Mouse (Mus musculus) midbrain, postnatal 0 days (tissue): ENCODE measurements around the gene Ctdnep1. TPM values are rescaled to one million over a fixed set of nuclear protein-coding genes. Genes with fewer than 3 reads are reported as not detected.

Experiments
- ATAC-seq: fragments of 200-750 bp; cut with Nextera tagmentation; 2 replicates; pipeline ENCODE4 v1.8.0; 2017; ENCODE audit warnings: moderate number of reproducible peaks, mild to moderate bottlenecking, moderate TSS enrichment, moderate library complexity; ENCODE audit not compliant: low FRiP score
- DNase-seq: peaks from one replicate; pipeline ENCODE4 v3.0.0-alpha.2; 2015; ENCODE audit warnings: low spot score
- H3K27ac ChIP-seq: fragments of 300-500 bp; sonication (generic); 2 replicates; pipeline ENCODE4 v1.5.1; 2014; ENCODE audit warnings: low read depth, mild to moderate bottlenecking, low read length, mixed read lengths
- H3K27me3 ChIP-seq: fragments of 300-500 bp; sonication (generic); 2 replicates; pipeline ENCODE4 v1.6.1; 2014; ENCODE audit warnings: low read length, control low read depth, mixed read lengths; ENCODE audit not compliant: insufficient read depth
- H3K36me3 ChIP-seq: fragments of 300-500 bp; sonication (generic); 2 replicates; pipeline ENCODE4 v1.6.1; 2014; ENCODE audit warnings: low read length, control low read depth, mixed read lengths; ENCODE audit not compliant: insufficient read depth
- H3K4me1 ChIP-seq: fragments of 300-500 bp; sonication (generic); 2 replicates; pipeline ENCODE4 v1.6.1; 2014; ENCODE audit warnings: mild to moderate bottlenecking, control low read depth, antibody characterized with exemption, low read length, mixed read lengths; ENCODE audit not compliant: insufficient read depth
- H3K4me2 ChIP-seq: fragments of 300-500 bp; sonication (generic); 2 replicates; pipeline ENCODE4 v1.6.1; 2014; ENCODE audit warnings: low read depth, mild to moderate bottlenecking, low read length, mixed read lengths; ENCODE audit not compliant: poor library complexity, severe bottlenecking
- H3K4me3 ChIP-seq: fragments of 300-500 bp; sonication (generic); 2 replicates; pipeline ENCODE4 v1.5.1; 2014; ENCODE audit warnings: low read depth, mild to moderate bottlenecking, low read length, moderate library complexity
- H3K9ac ChIP-seq: fragments of 300-500 bp; sonication (generic); replicated peaks from 2 replicates; pipeline ENCODE4 v1.6.1; 2014; ENCODE audit warnings: mild to moderate bottlenecking, low read length, moderate library complexity, mixed read lengths; ENCODE audit not compliant: poor library complexity, severe bottlenecking
- H3K9me3 ChIP-seq: fragments of 300-500 bp; sonication (generic); 2 replicates; pipeline ENCODE4 v1.6.1; 2016; ENCODE audit warnings: low read length, control low read depth
- CTCF ChIP-seq: IDR thresholded peaks from 2 replicates; pipeline ENCODE4 v1.5.1; 2016; ENCODE audit warnings: antibody characterized with exemption, mild to moderate bottlenecking
- WGBS: fragments of 180-500 bp; shearing (Covaris S2); extraction: QIAGEN DNeasy Blood & Tissue Kit; methylation state at CpG from one replicate; pipeline ENCODE4 v1.1.7; 2014; 5-methylcytosine and 5-hydroxymethylcytosine counted together
- polyA plus RNA-seq: library from polyadenylated mRNA; unstranded; fragments of >200 nt; fragmentation: Nextera tagmentation; extraction: Ambion mirVana; gene quantifications from 2 replicates; pipeline ENCODE4 v1.2.1, GENCODE M21; 2015
- total RNA-seq: library from RNA; depleted of rRNA; stranded (reverse); fragments of >200 nt; gene quantifications from 2 replicates; pipeline ENCODE4 v1.2.3, GENCODE M21; 2014

The Ctdnep1 gene
- total and polyA plus RNA-seq, 2 experiments from 2014 or later, result 22.3 to 39.6 TPM

DNA sequence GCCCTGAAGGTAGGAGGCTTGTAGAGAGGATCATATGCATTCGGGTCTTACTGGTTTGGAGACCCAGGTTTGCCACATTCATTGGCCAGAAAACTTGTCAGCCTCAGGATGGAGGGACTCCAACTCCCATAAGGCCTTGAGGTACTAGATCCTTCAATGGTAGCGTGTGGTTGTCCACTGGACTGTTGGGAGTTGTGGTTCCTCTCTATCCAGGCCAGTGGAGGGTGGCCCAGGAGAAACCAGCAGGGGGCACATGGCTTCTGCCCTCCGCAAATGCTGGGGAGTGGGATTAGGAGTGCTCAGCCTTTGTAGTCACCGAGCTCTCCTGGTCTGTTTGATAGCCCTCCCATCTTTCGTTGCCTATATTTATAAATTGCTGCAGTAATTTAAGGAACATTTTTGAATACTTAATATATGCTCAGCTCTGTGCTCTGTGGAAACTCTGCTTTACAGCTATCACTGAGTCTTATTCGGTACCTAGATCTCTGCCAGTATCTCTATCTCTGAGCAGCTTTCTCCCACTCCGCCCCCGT, 39.8 kb downstream of the Ctdnep1 start:
- ATAC-seq (peak; percentile 82), DNase-seq (peak; percentile 94)
- peak; percentile 77 for TF ChIP-seq CTCF
- H3K27ac ChIP-seq, result peak overlapping the region; percentile 96
- peak overlapping the region; percentile 42; the same call in 1 of the 2 replicates for H3K9ac ChIP-seq
- H3K4me2 ChIP-seq, result peak overlapping the region; percentile 87
- H3K4me3 ChIP-seq, result peak overlapping the region; percentile 63
- under 1% methylated on average over 8 of the region's 8 CpGs for WGBS
- no peaks in the 10 kb centered on the region for H3K36me3 ChIP-seq
- no peaks in the 10 kb centered on the region for H3K9me3 ChIP-seq
- peaks cover 22% of the 10 kb centered on the region for H3K4me1 ChIP-seq
- H3K27me3 ChIP-seq, result no peaks in the 10 kb centered on the region

DNA sequence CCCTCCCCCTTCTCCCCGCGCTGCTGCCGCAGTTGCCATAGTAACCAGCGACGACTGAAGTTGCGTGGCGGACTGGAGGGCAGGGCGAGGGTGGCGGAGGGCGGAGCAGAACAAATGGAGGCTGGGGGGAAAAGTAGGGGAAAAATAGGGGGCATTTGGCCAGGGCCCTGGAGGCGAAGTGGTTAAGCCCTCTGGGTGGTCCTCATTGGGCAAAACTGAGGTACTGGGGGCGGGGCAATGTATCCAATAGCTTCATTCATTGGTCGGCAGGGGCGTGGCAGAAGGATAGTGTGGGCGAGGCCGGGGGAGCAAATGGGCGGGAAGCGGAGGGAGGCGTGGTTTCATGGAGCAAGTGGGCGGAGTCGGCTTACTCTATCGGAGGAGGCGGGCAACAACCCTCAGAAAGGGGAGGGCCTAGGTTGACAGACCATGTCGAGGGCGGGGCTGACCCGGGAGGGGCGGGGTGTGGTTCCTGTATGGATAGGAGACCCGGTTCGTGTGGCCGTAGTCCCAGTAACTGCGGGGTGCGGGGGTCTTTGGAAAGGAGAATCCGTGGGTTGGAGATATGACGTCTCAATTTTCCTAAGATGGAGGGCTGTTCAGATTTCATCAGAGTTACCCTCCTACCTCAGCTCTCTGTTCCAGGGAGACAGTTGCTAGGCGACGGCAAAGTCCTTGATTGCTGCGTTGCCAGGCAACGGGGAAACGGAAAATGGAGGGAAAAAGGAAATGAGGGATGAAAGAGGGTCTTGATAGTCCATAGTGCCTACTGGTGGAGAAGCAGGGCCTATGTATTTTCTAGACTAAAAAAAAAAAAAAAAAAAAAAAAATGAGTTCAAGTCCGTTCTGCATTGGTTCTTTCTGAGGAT, 40.5 kb downstream of the Ctdnep1 start:
- Histone ChIP-seq H3K27ac (peak overlapping the region; percentile 96), H3K4me2 (peak overlapping the region; percentile 87), H3K4me1 (peaks cover 27% of the 10 kb centered on the region), H3K27me3 (no peaks in the 10 kb centered on the region), H3K9me3 (no peaks in the 10 kb centered on the region), H3K36me3 (no peaks in the 10 kb centered on the region), H3K4me3 (peak overlapping the region; percentile 63), H3K9ac (peak overlapping the region; percentile 42)
- DNase-seq, result peak; percentile 100
- peak; percentile 61 for TF ChIP-seq CTCF
- WGBS, result under 1% methylated on average over 39 of the region's 40 CpGs
- peak; percentile 87 for ATAC-seq

DNA sequence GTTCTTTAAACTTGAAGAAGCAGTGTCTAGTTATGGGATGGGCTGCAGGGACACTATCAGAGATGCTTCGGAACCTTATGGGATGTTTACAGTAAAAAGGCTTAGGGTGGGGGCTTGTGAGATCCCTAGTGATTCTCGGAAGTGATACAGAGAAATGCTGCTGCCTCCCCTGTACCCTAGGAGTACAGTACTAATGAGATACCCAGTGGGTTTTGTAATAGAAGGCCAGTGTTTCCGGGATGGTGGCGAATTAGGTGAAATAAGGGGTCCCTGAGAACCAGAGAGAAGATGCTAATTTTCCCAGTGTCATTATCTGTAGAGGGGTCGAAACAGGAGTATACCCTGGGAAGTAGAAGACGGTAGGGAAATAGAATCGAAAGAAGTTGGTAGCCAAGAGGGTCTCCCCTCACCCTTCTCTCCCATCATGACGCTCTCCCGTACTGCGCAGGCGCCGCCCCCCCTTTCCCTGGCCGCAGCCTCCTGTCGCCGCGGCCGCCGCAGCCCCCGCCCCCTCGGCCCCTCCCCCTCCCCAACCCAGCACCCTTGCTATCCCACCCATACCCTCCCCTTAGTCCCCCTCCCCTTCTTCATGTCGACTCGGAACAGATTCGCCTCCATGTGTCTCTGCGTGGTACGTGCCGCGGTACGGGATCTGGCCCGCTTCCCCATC, 42.7 kb downstream of the Ctdnep1 start:
- 5% methylated on average over 22 of the region's 29 CpGs for WGBS
- H3K4me2 ChIP-seq, result peak overlapping the region; percentile 68

DNA sequence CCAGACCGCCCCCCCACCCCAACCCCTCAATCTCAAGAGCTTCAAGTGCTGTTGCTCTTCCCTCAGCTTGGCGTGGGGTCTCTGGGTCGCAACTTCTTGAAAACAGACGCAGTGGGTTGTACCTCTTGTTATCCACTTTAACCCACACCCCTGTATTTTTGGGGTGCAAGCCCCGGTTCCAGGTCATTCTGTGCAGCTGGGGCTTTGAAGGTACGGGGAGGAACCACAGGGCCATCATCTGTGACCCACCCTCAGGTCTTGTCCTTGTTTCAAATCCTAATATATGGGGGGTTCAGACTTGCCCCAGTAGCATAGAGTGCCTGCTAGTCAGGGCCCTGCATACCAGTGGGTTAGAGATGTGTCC, 43.2 kb downstream of the Ctdnep1 start:
- Histone ChIP-seq H3K9ac (peak overlapping the region; percentile 58), H3K27me3 (no peaks in the 10 kb centered on the region), H3K9me3 (no peaks in the 10 kb centered on the region), H3K4me3 (peak overlapping the region; percentile 35), H3K27ac (peak overlapping the region; percentile 26), H3K36me3 (no peaks in the 10 kb centered on the region), H3K4me1 (peaks cover 40% of the 10 kb centered on the region), H3K4me2 (peak overlapping the region; percentile 68)
- DNase-seq (no peak), ATAC-seq (no peak)
- WGBS, result 11% methylated on average over 6 of the region's 6 CpGs
- no peak for TF ChIP-seq CTCF

More for the DNA sequence above, 42.7 kb downstream of the Ctdnep1 start:
- Histone ChIP-seq H3K9ac (peak overlapping the region; percentile 58), H3K4me1 (peaks cover 37% of the 10 kb centered on the region), H3K36me3 (no peaks in the 10 kb centered on the region), H3K27ac (no peak overlapping the region), H3K9me3 (no peaks in the 10 kb centered on the region), H3K4me3 (peak overlapping the region; percentile 35), H3K27me3 (no peaks in the 10 kb centered on the region)
- DNase-seq (peak; percentile 64), ATAC-seq (no peak)
- no peak for TF ChIP-seq CTCF

DNA sequence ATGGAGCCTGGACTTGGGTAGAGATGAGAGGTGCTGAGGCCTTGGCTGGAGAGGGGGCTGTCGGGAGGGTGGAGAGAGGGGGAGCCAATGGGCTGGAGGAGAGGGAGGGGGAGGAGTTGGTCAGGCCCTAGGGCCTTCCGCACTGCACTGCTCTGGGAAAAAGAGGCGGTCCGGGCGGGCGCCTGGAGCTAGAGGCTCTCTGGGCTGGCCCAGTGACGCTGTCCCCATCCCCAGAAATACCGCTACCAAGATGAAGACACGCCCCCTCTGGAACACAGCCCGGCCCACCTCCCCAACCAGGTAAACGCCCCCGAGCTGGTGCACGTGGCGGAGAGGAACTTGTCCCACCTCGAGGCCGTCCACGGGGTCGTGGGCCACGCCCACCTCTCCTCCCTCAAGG, 45.7 kb downstream of the Ctdnep1 start:
- no peak for TF ChIP-seq CTCF
- Histone ChIP-seq H3K4me1 (peaks cover 48% of the 10 kb centered on the region), H3K9me3 (no peaks in the 10 kb centered on the region), H3K9ac (peak overlapping the region; percentile 54), H3K27ac (peak overlapping the region; percentile 90), H3K4me2 (peak overlapping the region; percentile 58), H3K4me3 (peak overlapping the region; percentile 20), H3K27me3 (no peaks in the 10 kb centered on the region), H3K36me3 (peaks cover 8% of the 10 kb centered on the region)
- peak; percentile 60 for DNase-seq
- no peak for ATAC-seq
- WGBS, result 5% methylated on average over 19 of the region's 19 CpGs
